Mouse (Mus musculus) neural tube, embryonic 10.5 days (tissue): ENCODE data around the gene Sept5.

Source experiments
- DNase-seq: peaks from one replicate; pipeline ENCODE4 v3.0.0-alpha.2; 2017; ENCODE audit warnings: low spot score; ENCODE audit errors: extremely low spot score

The Sept5 gene

DNA sequence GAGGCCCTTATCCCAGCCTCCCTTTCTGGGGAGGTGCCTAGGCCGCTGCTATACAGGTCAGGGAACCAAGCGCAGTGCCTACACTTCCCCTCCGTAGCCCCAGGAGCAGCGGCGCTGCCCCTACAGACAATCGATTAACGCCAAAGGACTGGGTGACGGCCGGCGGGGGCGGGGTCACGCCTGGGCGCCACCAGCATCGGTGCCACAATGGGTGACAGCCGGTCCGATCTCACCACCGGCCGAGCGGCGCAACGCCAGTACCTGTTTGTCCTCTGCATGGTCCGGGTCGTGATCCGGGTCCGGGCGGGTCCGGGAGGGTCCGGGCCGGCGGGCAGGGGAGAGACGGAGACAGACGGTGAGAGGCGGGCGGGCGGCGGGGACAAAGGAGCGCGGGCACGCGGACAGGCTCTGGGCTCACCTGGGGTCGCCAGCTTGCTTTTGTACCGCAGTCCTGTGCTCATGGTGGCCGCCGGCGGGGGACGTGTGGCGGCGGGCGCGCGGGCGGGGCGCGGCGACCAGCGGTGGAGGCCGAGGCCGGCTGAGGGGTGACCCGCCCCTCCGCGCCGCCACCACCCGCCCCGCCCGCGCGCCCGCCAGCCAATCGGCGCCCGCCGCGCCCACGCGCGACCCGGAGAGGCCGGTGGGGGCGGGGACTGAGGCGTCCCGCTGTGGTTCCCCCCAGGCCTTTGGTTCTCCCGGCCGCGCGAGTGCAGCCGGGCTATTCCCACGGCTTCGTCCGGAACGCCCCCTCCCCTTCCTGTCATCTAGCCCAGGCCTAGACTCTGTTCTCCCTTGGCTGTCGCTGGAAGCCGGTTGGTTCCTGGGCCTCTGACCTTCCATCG, at the start of gene Sept5:
Sept5 (minus strand) TSS at position 565 of the 842 bp plus-strand sequence.
- peak; percentile 70 for DNase-seq

DNA sequence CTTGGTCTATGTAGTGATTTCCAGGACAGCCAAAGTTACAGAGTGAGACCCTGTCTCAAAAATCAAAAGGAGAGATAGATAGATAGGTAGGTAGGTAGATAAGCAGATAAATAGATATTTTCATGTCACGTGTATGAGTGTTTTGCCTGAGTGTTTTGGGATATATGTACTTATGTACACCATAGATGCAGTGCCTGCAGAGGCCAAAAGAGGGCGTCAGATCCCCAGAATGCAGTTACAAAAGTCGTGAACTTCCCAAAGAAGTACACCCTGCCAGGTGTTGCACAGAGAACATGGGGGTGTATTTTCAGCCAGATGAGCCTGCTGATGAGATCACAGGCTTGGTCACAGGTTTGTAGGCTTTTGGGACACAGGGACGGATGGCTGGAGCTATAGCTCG, 49.4 kb upstream of the Sept5 start:
- DNase-seq, result no peak

DNA sequence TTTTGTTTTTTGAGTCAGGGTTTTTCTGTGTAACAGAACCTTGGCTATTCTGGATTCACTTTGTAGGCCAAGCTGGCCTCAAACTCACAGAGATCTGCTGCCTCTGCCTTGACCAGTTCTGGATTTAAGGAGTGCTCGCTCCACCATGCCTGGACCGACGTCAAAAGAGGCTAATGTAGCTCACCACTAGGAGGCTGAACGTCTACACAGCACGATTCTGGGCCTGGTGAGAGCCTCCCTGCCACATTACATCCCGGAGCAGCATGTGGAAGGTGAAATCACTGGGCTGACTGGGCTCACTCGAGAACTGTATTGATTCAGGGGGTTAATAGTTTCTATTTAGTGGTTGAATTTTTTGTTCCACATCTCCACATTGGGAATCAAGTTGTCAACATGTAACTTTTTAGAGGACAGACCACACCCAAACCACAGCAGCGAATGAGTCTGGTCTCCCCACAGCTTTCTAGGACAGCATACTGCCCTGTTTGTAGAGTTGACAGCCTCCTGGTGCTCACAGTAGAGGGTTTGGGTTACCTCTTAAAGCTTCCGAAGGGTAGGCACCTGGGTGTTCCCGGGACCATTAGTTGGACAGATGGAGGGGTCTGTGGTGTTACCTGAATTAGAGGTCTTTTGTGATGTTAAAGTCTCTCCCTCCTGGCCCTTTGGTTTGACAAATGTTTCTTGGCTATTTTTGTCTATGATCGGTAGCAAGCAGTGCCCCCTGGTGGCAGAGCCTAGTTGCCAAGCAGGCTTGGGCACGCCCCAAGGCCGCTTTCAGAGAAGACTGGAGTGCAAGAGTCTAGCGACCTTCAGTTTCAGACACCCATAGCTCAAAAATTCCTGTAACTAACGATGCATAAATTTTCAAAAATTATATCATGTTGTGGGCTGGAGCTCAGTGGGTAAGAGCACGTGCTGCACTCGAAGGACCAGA, 48.3 kb upstream of the Sept5 start:
- DNase-seq, result peak; percentile 65

DNA sequence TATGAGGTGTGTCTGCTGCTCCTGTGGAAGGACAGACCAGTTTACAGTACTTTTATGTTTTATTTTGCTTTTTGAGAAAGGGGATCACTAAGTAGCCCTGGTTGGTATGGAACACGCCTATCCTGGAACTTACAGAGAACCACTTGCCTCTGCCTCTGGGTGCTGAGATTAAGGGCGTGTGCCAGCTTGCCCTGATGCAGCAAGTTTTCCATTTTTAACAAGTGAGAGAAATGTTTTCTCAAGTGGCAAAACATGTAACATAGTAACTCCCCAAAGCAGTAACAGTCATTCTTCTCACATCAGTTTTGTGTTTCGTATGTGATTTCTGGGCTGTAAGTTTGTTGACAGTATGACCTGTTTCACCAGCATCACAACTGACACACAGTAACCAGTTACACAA, 43.3 kb upstream of the Sept5 start:
- no peak for DNase-seq

DNA sequence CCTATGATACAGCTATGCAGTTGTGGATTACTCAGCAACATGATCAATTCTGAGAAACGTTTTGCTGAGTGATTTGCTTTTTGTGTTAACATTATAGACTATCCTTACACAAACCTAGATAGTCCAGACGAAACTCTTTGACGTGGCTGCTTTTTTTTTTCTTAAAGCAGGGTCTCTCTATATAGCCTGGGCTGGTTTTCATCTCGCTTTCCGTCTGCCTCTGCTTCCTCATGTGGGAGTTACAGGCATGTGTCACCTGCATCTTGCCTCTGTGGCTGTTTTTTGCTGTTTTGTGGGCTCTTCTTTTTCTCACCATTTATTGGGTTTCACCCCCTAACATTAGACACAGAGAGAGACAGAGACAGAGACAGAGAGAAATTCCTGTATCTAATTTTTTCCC, 42.3 kb upstream of the Sept5 start:
- no peak for DNase-seq

DNA sequence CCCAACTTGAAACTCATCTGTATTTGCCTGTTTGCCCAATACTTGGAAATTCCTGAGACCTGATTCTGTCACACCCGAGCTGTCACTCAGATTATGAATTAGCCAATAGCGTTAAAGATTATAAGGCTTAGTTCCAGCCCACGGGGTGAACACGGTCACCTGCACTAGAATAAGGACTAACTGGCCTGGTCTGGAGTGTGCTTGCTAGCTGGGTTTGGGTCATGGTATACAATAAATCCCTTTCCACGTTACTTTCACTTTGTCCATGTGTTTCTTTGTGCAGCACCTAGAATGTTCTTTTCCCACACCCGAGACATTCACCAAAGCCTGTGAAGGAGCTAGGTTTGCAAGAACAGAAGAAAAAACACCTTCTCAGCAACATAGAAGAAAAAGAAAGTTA, 40.2 kb upstream of the Sept5 start:
- no peak for DNase-seq

DNA sequence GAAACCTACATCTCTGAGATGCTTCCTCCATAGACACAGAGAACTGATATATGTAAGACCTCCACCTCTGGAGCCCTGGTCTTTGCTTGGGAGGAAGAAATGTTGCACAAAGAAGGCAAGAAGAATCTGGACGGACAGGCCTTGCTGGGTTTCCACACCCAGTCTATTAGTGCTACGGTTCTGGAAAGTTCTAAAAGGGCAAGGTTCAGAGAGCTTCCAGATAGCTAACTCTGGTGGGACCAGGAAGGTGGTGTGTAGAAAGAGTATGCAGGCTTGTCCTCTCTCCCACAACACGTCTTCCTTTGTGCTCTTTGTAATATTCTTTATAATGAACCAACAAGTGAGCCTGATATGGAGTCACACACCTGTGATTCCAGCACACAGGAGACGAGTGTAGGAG, 28.8 kb upstream of the Sept5 start:
- no peak for DNase-seq

DNA sequence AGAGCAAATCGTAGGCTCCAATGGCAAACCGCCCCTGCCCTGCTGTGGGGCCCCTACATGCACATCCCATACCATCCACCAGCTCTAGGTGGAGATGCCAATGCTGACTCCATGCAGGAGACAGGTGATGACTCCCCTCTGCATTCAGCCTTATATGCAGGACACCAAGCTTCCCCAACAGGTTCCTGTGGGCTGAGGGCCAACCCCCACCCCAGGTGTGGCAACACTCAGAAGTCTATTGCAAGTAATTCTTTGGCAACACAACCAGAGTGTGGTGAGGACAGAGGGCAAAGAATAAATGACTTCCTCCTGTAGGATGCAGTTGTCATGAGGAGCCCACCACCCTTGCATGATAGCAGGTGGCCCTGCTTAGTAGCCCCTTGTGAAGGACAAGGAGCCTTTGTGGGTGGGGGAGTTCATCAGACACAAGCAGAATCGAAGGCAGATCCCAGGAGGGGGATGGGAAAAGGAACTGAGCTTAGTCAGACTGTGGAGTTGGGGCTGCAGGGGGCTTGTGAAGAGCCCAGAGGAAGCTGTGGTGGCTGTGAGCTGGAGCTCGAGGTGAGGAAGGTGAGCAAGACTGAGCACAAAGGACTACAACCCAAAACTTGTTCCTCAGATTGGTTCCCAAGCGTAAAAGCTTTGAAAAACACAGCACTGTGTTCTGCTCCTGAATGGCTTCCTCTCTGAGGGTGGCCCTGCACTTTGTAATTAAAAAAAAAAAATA, 25.8 kb upstream of the Sept5 start:
- DNase-seq, result no peak

DNA sequence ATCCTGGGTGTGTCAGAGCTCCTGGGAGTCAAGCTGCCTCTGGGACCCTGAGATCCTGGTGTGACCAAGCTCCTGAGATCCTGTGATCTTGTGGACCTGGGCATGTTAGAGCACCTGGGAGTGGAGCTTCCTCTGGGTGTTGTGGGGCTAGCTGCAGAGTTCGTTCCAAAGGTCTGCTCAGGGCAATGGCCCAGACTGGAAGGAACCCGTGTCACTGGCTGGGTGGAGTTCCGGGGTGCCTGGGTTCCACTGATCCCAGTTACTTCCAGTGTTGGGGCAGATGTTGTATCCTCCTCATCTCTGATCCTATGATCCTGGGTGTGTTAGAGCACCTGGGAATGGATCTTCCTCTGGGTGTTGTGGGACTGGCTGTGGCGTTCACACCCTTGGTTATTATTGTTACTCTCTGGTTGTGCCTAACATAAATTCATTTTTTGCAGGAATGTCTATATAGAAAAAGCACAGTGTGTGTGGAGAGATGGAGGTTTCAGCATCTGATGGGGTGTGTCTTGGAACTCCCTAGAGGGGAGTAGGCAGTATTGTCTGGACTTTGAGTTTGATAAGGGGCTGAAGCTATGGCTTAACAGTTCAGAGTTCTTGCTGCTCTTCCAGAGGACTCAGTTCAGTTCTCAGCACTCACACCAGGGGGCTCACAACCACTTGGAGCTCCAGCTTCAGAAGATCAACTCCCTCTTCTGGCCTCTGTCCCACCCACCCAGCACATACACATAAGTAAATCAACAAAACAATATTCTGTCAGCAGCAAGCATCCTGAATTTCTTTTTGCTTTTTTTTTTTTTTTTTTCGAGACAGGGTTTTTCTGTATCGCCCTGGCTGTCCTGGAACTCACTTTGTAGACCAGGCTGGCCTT, 23.8 kb upstream of the Sept5 start:
- DNase-seq, result no peak

DNA sequence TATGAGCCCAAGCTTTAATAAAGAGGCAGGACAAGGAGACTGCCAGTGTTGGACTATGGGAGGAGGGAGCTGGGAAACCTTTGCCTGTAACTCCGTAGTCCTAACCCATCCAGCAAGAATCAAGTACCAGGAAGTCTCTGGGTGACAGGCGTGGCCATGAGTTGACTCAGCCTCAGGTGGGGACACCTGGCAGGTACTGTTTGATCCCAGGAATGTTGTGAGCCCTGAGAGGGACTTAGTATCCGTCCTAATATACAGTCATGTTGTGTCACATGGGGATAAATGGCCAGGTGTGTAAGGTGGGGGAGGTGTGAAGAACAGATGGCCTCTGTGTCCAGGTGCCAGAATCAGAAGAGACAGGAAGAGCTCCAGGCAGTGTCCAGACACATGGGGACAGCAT, 19.4 kb upstream of the Sept5 start:
- DNase-seq, result no peak

DNA sequence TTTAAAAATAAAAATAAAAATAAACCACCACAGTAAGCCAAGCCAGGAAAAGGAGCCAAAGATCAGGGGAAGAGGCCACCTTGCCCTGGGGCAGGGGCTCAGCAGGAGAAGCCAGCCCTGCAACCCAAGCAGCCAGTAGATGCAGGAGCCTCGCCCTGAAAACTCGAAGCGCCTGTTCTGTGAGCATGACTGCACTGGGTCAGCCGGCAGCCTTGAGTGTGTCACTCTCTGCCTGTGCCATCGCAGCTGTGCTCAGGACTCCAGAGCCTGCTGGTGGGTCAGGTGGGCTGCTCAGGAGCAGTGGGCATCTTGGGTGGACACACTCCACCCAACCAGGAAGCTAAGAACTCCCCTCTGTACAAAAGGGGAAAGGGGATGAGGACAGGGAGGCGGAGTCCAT, 15.6 kb upstream of the Sept5 start:
- no peak for DNase-seq

DNA sequence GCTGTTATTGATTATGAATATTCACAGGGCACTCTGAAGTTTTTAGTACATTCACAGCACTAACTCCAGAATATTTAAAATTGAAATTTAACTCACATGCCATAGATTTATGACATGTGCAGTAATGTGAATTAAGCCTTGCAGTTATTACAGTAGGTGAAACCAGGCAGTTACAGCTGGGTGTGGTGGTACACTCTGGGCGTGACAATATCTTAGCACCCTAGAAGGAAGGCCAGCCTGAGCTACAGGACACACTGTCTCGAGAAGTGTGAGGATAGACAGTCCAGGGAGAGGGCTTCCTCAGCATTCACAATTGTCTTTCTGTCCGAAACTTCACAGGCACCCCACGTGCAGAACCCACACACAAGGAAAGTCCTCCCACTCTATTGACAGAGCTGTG, 14.7 kb upstream of the Sept5 start:
- DNase-seq, result no peak

DNA sequence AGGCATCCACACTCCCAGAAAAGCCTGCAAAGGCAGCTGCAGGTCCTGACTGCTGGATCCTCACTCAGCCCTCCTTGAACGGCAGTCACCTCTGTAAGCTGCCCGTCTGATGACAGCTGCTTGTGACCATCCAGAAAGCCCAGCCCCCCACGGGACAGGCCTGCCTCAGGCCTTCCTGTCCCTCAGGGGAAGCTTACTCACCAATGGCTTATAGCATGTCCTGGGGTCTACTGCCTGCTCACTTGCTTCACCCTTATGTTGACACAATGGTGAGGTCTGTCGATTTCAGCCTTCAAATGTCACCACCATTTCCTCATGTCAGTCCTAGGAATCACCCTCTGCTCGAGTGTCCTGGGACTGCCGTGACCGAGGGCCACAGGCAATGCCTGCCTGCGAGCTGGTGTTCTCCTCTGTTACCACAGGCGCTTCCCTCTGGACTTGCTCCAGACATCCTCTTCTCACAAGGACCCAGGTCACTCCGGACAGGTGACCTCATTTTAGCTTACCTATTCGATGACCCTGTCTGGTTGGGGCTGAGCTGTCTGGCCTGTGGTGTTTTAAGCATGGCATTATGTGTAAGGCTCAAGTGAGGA, 13.7 kb upstream of the Sept5 start:
- DNase-seq, result no peak

DNA sequence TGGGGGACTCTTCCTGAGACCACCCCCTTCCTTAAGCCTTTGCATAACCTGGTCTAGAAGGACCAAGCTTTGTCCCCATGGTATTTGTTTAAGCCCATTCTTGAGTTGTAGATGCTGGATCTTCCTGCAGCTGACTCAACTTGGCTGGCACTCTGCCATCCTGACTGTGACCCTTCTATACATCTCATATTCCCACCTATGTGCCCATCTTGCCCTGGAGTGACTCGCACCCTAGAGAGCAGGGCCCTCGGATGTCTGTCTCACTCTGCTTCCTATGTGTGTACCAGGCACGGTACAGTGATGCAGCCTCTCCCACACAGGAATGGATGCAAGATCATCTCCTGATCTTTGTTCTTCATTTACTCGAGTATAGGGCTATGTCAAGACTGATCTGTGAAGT, 13.1 kb upstream of the Sept5 start:
- no peak for DNase-seq

DNA sequence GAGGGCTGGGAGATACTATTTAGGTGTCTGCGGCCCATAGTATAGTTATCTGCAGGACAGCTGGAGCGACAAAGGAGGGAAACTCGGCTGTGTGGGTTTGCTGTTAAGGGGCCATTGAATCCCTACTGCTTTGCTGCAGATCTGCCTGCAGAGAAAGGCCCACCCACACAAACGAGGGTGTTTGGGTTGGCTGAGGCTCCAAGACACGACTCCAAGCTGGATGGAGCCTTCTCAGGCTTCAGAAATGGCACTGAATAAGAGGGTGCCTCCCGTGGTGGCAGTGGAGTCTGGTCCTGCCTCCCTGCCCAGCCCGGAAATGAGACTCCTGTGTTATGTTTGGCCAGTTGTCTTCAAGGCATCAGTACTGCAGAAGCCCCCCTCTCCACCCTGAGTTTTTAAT, 12.5 kb upstream of the Sept5 start:
- no peak for DNase-seq

DNA sequence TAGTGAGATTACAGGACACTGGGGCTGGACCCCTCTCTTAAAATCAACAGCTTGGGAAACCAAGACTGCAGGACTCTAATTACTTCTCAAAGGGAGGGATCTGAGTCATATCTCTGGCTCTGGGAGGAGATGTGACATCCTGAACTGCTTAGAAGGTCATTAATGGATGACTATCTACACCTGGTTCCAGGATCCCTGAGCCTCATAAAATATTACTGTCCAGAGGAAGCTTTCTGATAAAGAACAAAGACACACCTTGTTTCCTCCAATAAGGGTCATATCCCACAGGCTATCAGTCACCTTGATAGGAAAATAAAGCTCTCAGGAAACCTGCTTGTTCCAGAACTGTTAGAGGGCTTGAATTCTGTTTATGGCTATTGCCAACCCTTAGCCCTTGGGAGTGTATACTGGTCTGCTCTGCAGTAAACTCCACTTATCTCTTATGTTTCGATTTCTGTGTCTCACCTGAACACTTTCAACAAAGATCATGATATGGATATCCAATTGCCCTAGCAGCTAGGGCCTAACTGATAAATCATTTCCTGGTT, 9.7 kb upstream of the Sept5 start:
- DNase-seq, result no peak

DNA sequence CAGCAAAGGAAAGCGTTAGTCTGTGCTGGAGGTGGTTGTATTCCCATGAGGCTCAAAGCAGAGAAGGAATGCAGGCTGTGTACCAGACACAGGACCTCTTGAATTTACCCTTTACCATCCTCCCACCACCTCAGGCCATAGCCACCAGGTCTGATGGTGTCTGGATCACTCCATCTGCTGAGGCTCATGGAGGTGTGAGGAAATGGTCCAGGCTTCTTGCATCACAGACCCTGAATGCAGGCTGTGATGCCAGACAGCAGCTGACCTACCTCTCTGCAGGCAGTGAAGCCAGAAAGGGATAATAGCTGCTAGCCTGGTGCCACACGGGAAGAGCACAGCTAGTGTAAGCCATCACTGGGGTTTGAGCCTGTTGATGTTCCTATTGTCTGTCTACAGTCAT, 8.6 kb upstream of the Sept5 start:
- DNase-seq, result no peak

DNA sequence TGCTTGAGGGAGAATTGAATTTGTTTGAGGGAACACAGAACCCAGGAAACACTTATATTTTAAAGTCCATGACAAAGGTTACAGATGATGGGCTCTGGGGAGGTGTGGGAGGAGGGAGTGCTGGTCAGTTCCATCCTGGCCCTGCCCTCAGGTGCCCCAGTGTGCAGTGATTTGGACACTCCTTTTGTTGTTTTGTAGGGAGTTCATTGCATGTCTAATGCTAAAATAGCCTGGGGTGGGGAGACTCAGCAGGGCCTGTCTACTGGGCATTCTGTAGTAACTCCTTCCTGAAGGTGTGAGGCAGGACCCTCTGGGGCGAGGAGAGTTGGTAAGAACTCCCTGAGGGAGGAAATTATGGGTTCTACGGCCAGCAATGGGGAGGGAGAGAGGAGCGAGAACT, 7.0 kb upstream of the Sept5 start:
- no peak for DNase-seq

DNA sequence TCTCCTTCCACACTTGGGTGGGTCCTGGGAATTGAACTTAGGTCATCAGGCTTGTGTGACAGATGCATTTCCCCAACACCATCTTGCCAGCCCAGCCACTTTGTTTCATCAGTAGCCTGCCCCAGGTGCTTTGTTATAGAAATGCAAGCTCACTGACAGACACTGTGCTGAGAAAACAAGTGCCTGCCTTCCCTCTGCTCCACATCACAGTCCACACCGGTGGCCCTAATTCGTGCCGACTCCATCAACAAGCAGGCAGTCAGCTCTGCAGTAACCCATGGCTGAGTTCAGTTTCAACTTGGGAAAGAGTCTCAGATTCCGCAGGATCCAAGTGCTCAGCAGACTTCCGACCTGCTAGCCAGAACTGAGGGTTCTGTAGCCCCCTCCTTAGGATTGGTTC, 6.6 kb upstream of the Sept5 start:
- no peak for DNase-seq

DNA sequence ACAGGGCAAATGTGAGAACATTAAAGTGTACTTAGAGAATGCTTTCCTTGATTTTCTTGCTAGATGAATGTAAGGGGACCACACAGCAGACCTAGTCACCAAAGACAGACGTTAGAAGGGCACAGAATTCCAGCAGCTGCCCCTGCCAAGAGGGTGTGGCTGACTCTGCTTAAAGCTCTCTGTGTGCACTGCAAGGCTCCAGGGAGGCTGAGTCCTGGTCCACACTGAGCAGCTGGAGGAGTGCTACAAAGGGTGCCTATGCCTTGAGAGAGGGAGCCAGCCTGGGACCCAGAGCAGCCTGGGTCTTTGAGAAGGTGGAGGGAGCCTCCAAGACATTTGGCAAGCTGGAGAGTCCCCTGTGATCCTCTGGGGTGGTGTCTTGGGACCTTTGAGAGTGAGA, 3.6 kb upstream of the Sept5 start:
- no peak for DNase-seq
